Mouse (Mus musculus) embryonic facial prominence, embryonic 15.5 days (tissue): ENCODE measurements around the gene Cmah. TPM values are rescaled to one million over a fixed set of nuclear protein-coding genes. Genes with fewer than 3 reads are reported as not detected.
"Not testable (repeated sequence)": the region's sequence is repeated elsewhere in the genome, so short reads cannot be mapped to it uniquely, and the experiment has no call there.

ENCODE experiments used
- ATAC-seq: fragments of 200-750 bp; cut with Nextera tagmentation; 2 replicates; pipeline ENCODE4 v1.8.0; 2017; ENCODE audit warnings: low read depth, moderate TSS enrichment; ENCODE audit not compliant: insufficient number of reproducible peaks, low FRiP score, low TSS enrichment
- H3K27ac ChIP-seq: fragments of 300-500 bp; sonication (generic); replicated peaks from 2 replicates; pipeline ENCODE4 v1.5.1; 2015; ENCODE audit warnings: mild to moderate bottlenecking, inconsistent platforms
- H3K27me3 ChIP-seq: fragments of 300-500 bp; sonication (generic); 2 replicates; pipeline ENCODE4 v1.6.1; 2015; ENCODE audit warnings: inconsistent platforms
- H3K36me3 ChIP-seq: fragments of 300-500 bp; sonication (generic); 2 replicates; pipeline ENCODE4 v1.6.1; 2015; ENCODE audit warnings: mild to moderate bottlenecking, inconsistent platforms
- H3K4me1 ChIP-seq: fragments of 300-500 bp; sonication (generic); 2 replicates; pipeline ENCODE4 v1.6.1; 2015; ENCODE audit warnings: inconsistent platforms
- H3K4me2 ChIP-seq: fragments of 300-500 bp; sonication (generic); replicated peaks from 2 replicates; pipeline ENCODE4 v1.6.1; 2015; ENCODE audit warnings: mild to moderate bottlenecking, inconsistent platforms
- H3K4me3 ChIP-seq: fragments of 300-500 bp; sonication (generic); replicated peaks from 2 replicates; pipeline ENCODE4 v1.5.1; 2015; ENCODE audit warnings: mild to moderate bottlenecking, inconsistent platforms
- H3K9ac ChIP-seq: fragments of 300-500 bp; sonication (generic); 2 replicates; pipeline ENCODE4 v1.6.1; 2015; ENCODE audit warnings: inconsistent platforms
- H3K9me3 ChIP-seq: fragments of 300-500 bp; sonication (generic); replicated peaks from 2 replicates; pipeline ENCODE4 v1.6.1; 2016; ENCODE audit warnings: inconsistent platforms
- WGBS: fragments of 180-500 bp; shearing (Covaris S2); methylation state at CpG from one replicate; pipeline ENCODE4 v1.1.7; 2015; 5-methylcytosine and 5-hydroxymethylcytosine counted together
- polyA plus RNA-seq: library from polyadenylated mRNA; unstranded; fragments of >200 nt; fragmentation: Nextera tagmentation; extraction: Ambion mirVana; gene quantifications from 2 replicates; pipeline ENCODE4 v1.2.1, GENCODE M21; 2015

The Cmah gene
- polyA plus RNA-seq, 1 experiment from 2014 or later: 0.49 TPM

GRCm38 (mm10) chr13:24392655-24393054 is 65.5 kb downstream of the Cmah start:
- no peak overlapping the region for H3K9ac ChIP-seq
- H3K4me1 ChIP-seq: no peaks in the 10 kb centered on the region
- no peak overlapping the region for H3K4me2 ChIP-seq
- WGBS: 47% methylated on average over 4 of the region's 4 CpGs
- H3K4me3 ChIP-seq: no peak overlapping the region
- no peak for ATAC-seq
- H3K9me3 ChIP-seq: no peaks in the 10 kb centered on the region
- no peaks in the 10 kb centered on the region for H3K27me3 ChIP-seq
- no peak overlapping the region for H3K27ac ChIP-seq
- H3K36me3 ChIP-seq: no peaks in the 10 kb centered on the region

- no peak overlapping the region for H3K9ac ChIP-seq
- H3K36me3 ChIP-seq: no peaks in the 10 kb centered on the region
- H3K9me3 ChIP-seq: no peaks in the 10 kb centered on the region
- H3K4me1 ChIP-seq: no peaks in the 10 kb centered on the region
- H3K4me3 ChIP-seq: no peak overlapping the region
- 25% methylated on average over 4 of the region's 4 CpGs for WGBS
- no peak for ATAC-seq
- H3K4me2 ChIP-seq: no peak overlapping the region
- H3K27ac ChIP-seq: no peak overlapping the region
- H3K27me3 ChIP-seq: no peaks in the 10 kb centered on the region
These were observed 65.9 kb downstream of the Cmah start for GRCm38 (mm10) chr13:24393055-24393454.

GRCm38 (mm10) chr13:24395815-24396214 is 68.6 kb downstream of the Cmah start:
- Histone ChIP-seq H3K4me1 (no peaks in the 10 kb centered on the region), H3K9me3 (no peaks in the 10 kb centered on the region), H3K4me3 (no peak overlapping the region), H3K4me2 (no peak overlapping the region), H3K27ac (no peak overlapping the region), H3K27me3 (no peaks in the 10 kb centered on the region), H3K36me3 (no peaks in the 10 kb centered on the region), H3K9ac (no peak overlapping the region)
- WGBS: 81% methylated on average over 4 of the region's 4 CpGs
- ATAC-seq: no peak

- Histone ChIP-seq H3K9me3 (no peaks in the 10 kb centered on the region), H3K4me1 (no peaks in the 10 kb centered on the region), H3K9ac (no peak overlapping the region), H3K4me2 (no peak overlapping the region), H3K4me3 (no peak overlapping the region), H3K27ac (no peak overlapping the region), H3K27me3 (peaks cover 2% of the 10 kb centered on the region; the same call in 1 of the 2 replicates), H3K36me3 (no peaks in the 10 kb centered on the region)
- 78% methylated on average over 3 of the region's 3 CpGs for WGBS
- ATAC-seq: no peak
These were observed 70.0 kb downstream of the Cmah start for GRCm38 (mm10) chr13:24397181-24397580.

- H3K9me3 ChIP-seq: no peaks in the 10 kb centered on the region
- H3K9ac ChIP-seq: no peak overlapping the region
- WGBS: 72% methylated on average over 3 of the region's 3 CpGs
- no peak for ATAC-seq
- no peak overlapping the region for H3K27ac ChIP-seq
- H3K4me1 ChIP-seq: no peaks in the 10 kb centered on the region
- no peak overlapping the region for H3K4me2 ChIP-seq
- H3K36me3 ChIP-seq: no peaks in the 10 kb centered on the region
- H3K4me3 ChIP-seq: no peak overlapping the region
- peaks cover 2% of the 10 kb centered on the region; the same call in 1 of the 2 replicates for H3K27me3 ChIP-seq
These were observed 71.3 kb downstream of the Cmah start for GRCm38 (mm10) chr13:24398488-24398887.

- H3K4me2 ChIP-seq: peak overlapping the region; percentile 21; the same call in 1 of the 2 replicates
- H3K4me1 ChIP-seq, H3K9me3 ChIP-seq, H3K27me3 ChIP-seq, ATAC-seq, H3K4me3 ChIP-seq, H3K9ac ChIP-seq, H3K27ac ChIP-seq, H3K36me3 ChIP-seq: not testable (repeated sequence)
- whole genome bisulfite sequencing: 20% methylated on average over 11 of the region's 11 CpGs
These were observed 74.6 kb downstream of the Cmah start for GRCm38 (mm10) chr13:24401821-24402220.

GRCm38 (mm10) chr13:24403054-24403453 is 75.8 kb downstream of the Cmah start:
- no peak for ATAC-seq
- H3K36me3 ChIP-seq: no peaks in the 10 kb centered on the region
- peaks cover 2% of the 10 kb centered on the region; the same call in 1 of the 2 replicates for H3K27me3 ChIP-seq
- H3K4me2 ChIP-seq: no peak overlapping the region
- no peaks in the 10 kb centered on the region for H3K4me1 ChIP-seq
- no peaks in the 10 kb centered on the region for H3K9me3 ChIP-seq
- H3K9ac ChIP-seq: no peak overlapping the region
- no peak overlapping the region for H3K4me3 ChIP-seq
- H3K27ac ChIP-seq: no peak overlapping the region

- Histone ChIP-seq H3K27me3 (peaks cover 2% of the 10 kb centered on the region; the same call in 1 of the 2 replicates), H3K4me2 (no peak overlapping the region), H3K27ac (no peak overlapping the region), H3K9me3 (no peaks in the 10 kb centered on the region), H3K4me3 (no peak overlapping the region), H3K36me3 (no peaks in the 10 kb centered on the region), H3K4me1 (no peaks in the 10 kb centered on the region), H3K9ac (no peak overlapping the region)
- no peak for ATAC-seq
- 84% methylated on average over 2 of the region's 2 CpGs for WGBS
These were observed 79.6 kb downstream of the Cmah start for GRCm38 (mm10) chr13:24406847-24407246.

GRCm38 (mm10) chr13:24414635-24415206 is 87.5 kb downstream of the Cmah start:
- Histone ChIP-seq H3K36me3 (no peaks in the 10 kb centered on the region), H3K27me3 (no peaks in the 10 kb centered on the region), H3K9me3 (no peaks in the 10 kb centered on the region), H3K4me3 (no peak overlapping the region), H3K9ac (no peak overlapping the region), H3K4me2 (no peak overlapping the region), H3K27ac (no peak overlapping the region), H3K4me1 (no peaks in the 10 kb centered on the region)
- 64% methylated on average over 4 of the region's 4 CpGs for WGBS
- ATAC-seq: no peak

- no peaks in the 10 kb centered on the region for H3K9me3 ChIP-seq
- H3K4me3 ChIP-seq: no peak overlapping the region
- no peak overlapping the region for H3K9ac ChIP-seq
- WGBS: 69% methylated on average over 13 of the region's 13 CpGs
- ATAC-seq: no peak
- no peak overlapping the region for H3K27ac ChIP-seq
- H3K36me3 ChIP-seq: no peaks in the 10 kb centered on the region
- no peak overlapping the region for H3K4me2 ChIP-seq
- no peaks in the 10 kb centered on the region for H3K27me3 ChIP-seq
- no peaks in the 10 kb centered on the region for H3K4me1 ChIP-seq
These were observed 88.5 kb downstream of the Cmah start for GRCm38 (mm10) chr13:24415506-24416206.

GRCm38 (mm10) chr13:24416409-24416808 is 89.2 kb downstream of the Cmah start:
- H3K4me1 ChIP-seq: no peaks in the 10 kb centered on the region

GRCm38 (mm10) chr13:24418024-24418423 is 90.8 kb downstream of the Cmah start:
- H3K27ac ChIP-seq: no peak overlapping the region
- H3K4me3 ChIP-seq: no peak overlapping the region
- H3K27me3 ChIP-seq: no peaks in the 10 kb centered on the region
- H3K4me1 ChIP-seq: no peaks in the 10 kb centered on the region
- H3K36me3 ChIP-seq: no peaks in the 10 kb centered on the region
- 62% methylated on average over 1 of the region's 1 CpGs for WGBS
- no peak overlapping the region for H3K4me2 ChIP-seq
- no peak for ATAC-seq
- H3K9ac ChIP-seq: no peak overlapping the region
- no peaks in the 10 kb centered on the region for H3K9me3 ChIP-seq

More at GRCm38 (mm10) chr13:24416409-24416808, 89.2 kb downstream of the Cmah start:
- 34% methylated on average over 4 of the region's 4 CpGs for WGBS
- H3K36me3 ChIP-seq: no peaks in the 10 kb centered on the region
- no peak overlapping the region for H3K4me3 ChIP-seq
- H3K27me3 ChIP-seq: no peaks in the 10 kb centered on the region
- H3K9me3 ChIP-seq: no peaks in the 10 kb centered on the region
- H3K27ac ChIP-seq: no peak overlapping the region
- no peak overlapping the region for H3K9ac ChIP-seq
- ATAC-seq: no peak
- no peak overlapping the region for H3K4me2 ChIP-seq
